Mouse (Mus musculus) megakaryocyte, adult 5-6 weeks (primary cell): ENCODE data around the gene Eif3k. TPM values are rescaled to one million over a fixed set of nuclear protein-coding genes. Genes with fewer than 3 reads are reported as not detected.
A peak's percentile ranks its signal among the peaks of the same experiment; 100 is the strongest.

ENCODE experiments used
- ATAC-seq: 2 replicates; pipeline ENCODE4 v1.8.0; 2016; ENCODE audit warnings: mild to moderate bottlenecking, inconsistent platforms; ENCODE audit not compliant: poor library complexity, severe bottlenecking
- total RNA-seq, 2 experiments: library from RNA; stranded (forward) in 1 of 2; stranded (reverse) in 1 of 2; fragments of 153-499, 151-499 nt in 1 of 2; fragments of 221-1000, 200-1000 nt in 1 of 2; gene quantifications; 2 replicates each; pipeline versions ENCODE4 v1.2.3 to v1.2.4; 2015 to 2017

The Eif3k gene
- total RNA-seq, 2 experiments from 2014 or later: 216 to 340 TPM

DNA sequence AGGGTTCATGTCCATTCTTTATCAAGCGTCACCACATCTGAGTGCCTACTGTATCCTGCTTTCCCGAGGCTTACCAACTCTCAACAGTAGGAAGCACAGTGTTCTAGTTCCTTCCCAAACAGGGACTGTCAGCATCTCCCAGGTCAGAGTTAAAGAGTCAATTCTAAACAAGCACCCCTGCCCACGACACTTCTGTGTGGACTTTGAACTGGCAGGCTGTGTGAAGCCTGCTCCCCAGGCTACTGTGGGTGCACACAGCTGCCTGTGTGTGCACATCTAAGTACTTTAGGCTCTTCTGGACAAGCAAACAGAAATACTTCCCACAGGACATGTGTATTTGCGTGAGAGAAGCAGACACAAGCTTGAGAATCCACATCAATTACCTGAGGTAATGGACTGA, 40.1 kb downstream of the Eif3k start:
- ATAC-seq: no peak

GRCm38 (mm10) chr7:28941129-28941528, 40.5 kb downstream of the Eif3k start:
- ATAC-seq: no peak

DNA sequence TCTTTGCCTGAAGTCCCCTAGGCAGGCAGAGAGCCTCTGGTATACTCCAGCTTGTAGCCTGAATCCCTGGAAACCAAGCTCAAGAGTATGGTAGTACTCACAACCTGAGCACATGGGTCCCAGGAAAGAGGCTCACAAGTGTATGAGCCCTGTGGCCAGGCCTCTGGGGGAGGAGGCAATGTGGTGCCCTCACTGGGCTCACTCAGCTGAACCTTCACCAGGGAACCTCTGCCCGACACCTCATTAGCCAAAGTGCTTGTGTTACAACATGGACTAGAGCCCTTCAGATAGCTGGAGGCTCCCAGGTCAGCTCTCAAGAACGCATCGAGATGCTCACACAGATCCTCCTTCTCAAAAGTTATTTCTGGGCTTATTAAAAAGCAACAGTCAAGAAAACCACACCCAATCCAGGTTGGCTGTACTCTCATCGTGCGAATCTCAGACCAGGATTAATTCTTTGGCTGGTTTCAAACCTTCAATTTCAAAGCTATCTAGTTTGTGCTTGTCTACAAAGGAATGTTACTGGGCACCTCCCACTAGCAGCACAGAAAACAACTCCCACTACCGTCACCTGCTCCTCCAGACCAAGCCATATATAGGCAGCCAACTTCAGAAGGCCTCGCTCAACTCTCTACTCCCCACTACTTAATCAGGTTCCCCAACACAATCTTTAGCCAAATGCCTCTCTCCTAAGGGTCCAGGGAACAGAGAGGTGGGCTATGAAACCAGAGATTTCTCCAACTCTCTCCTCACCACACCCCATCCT, 42.1 kb downstream of the Eif3k start:
- ATAC-seq: no peak

DNA sequence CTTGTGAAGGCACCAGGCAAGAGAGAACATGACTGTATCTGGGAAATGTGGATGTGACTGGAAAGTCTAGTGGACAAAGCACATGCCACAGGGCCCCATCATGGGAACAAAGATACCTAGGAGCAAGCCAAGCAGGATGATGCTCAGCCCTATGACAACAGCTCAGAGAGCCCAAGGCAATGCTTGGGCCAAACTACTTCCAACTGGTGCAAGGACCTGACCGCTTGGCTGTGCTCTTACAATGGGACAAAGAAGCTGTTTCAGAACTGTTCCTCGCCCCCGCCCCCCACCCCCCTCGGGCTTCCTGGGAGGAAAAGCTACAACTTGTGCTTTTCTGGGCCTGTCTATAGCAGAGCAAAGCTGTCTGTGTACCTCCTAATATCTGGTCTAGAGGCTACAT, 43.0 kb downstream of the Eif3k start:
- no peak for ATAC-seq

DNA sequence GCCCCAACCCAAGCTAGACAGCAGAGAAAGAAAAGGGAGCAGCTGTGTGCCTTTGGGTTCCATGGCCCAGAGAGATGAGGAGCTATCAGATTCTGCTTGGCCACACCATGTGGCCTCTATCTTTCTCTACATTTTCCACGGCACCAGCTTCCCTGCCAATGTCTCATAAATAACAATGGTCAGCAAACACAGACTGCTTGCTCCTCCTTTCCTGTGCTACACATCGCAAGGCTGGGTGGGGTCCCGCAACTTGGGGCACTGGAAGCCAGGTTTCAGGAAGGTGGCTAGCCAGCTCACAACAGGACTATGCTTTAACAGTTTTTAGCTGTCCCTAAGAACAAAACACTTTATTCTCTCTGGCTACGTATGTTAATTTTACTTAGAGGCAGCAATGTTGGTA, 44.9 kb downstream of the Eif3k start:
- no peak for ATAC-seq

DNA sequence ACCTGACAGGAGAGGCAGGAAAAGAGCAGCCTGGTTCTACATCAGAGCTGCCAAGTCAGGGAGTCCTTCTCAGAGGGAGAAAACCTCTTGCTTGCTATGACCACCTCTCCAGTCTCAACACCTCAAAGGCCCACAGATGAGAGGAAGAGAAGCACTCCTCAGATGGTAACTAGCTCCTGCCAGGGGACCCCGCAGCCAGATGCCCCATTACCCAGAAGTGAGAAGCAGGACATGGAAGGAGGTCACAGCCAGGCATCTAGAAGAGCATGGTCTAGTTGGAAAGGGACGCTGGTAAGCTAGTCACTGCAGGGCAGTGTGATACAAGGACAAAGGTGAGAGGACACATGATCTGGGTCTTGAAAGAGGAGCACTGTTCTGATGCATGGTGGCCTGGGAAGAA, 47.8 kb downstream of the Eif3k start:
- ATAC-seq: no peak

- ATAC-seq: peak; percentile 84
Observed at GRCm38 (mm10) chr7:28932421-28933041, 49.1 kb downstream of the Eif3k start.

DNA sequence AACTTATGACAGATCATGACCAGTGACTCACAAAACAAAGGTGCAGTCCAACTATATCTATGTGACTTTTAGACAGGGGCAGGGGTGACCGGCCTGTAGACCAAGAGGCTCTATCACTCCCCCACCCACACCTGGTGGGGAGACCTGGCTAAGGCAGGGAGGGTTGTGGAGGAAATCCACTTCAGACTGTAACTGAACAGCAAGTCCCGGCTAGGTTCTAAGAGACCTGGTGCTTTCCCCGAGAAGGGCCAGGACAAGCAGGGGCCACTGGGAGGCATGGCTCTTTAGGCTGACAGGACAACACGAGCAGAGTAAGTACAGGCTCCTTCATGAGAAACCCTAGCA, 50.0 kb downstream of the Eif3k start:
- no peak for ATAC-seq

DNA sequence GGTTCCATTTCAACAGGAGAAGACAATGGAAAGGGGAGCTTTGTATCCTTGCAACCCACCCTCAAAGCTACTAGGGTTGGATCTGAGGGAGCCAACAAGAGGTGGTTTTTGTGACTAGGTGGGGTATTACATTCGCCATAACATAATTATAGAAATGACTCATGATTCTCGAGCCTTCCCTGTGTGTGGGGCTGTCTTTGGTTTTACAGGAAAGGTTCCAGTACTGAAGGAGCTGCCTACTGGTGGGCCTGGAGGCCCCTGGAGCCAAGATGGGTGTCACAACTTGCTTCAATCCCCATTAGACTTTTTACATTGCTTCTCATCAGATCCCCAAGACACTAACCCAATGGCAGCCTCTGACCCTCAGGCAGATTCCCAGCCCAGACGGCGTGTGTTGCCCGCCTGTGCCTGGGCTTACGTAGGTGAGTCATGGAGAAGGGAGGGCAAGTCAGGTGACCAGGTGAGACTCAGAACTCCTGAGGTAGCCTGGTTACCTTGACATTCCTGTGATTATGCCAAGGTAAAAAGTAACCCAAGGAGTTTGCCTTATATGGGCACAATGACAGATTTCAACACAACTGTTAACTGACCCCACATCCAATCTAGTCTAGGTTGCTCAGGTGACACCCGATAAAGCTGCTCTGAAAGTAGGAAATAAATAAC, 50.5 kb downstream of the Eif3k start:
- ATAC-seq: no peak

DNA sequence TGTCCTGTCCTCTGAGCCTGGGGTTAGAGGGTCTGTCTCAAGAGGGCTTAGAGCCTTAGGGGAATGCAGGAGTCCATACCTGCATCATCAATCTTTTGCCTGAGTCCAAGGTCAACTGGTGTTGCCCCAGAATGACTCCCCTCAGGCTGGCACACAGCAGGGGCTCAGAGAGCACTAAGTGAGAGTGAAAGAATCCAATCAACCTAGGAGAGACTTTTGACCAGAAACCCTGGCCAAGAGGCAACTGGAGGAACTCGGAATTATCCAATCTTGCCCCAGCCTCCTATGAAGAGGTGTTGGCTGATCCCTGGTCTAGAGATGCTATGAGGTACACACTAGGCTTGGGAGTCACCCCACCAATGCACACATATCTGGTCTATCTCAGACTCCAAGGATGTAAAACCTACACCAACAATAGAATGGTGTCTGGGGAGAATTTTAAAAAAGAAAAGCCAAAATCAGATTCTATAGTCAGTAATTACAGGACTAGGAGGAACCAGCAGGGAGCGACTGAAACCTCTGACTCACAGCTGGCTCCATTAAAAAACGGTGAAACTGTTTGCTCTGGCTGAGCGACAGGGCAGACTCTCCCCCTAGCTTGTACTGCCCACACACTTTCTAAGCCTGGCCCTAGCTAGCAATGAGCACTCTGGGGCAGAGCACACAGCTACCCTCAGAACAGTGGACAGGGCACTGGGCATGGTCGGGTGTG, 51.2 kb downstream of the Eif3k start:
- ATAC-seq: no peak

GRCm38 (mm10) chr7:28929381-28929780, 52.3 kb downstream of the Eif3k start:
- ATAC-seq: no peak

GRCm38 (mm10) chr7:28926172-28926571, 55.5 kb downstream of the Eif3k start:
- ATAC-seq: no peak

DNA sequence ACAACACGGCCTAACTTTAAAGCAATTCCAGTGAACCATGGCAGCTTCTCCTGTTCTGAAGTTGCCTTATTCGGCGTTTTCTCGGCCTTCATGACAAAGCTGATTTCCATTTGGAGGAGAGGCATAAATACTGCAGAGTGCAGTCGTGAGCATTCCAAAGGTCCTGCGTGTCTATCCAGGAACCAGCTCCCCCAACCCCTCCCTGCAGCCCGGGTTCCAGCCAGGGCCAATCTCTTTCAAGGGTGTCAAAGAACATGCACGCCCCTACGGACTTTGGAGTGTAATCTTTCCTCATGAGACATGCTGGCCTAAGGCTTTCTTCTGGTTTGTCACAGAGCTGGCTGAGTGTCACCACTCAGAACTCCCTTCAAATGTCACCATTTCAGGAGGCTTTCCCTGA, 56.3 kb downstream of the Eif3k start:
- no peak for ATAC-seq

- no peak for ATAC-seq
Observed at GRCm38 (mm10) chr7:28924802-28925201, 56.9 kb downstream of the Eif3k start.

GRCm38 (mm10) chr7:28923865-28924291, 57.8 kb downstream of the Eif3k start:
- ATAC-seq: no peak

DNA sequence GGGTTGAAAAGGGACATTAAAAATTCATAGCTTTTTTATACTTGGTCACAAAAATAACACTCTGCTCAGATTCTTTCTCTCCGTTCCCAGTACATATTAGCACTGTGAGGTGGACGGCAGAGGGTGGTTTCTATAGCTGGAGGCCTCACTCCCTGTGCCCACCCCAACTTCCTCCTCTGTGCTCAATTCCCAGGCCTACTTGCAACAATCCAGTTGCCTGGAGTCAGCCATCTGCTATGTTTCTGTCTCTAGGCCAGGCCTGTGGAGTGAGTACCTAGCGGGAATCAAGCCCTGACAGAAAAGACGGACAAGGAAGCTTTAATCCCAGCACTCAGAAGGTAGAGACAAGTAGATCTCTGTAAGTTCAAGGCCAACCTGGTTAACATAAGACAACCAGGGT, 59.1 kb downstream of the Eif3k start:
- no peak for ATAC-seq

DNA sequence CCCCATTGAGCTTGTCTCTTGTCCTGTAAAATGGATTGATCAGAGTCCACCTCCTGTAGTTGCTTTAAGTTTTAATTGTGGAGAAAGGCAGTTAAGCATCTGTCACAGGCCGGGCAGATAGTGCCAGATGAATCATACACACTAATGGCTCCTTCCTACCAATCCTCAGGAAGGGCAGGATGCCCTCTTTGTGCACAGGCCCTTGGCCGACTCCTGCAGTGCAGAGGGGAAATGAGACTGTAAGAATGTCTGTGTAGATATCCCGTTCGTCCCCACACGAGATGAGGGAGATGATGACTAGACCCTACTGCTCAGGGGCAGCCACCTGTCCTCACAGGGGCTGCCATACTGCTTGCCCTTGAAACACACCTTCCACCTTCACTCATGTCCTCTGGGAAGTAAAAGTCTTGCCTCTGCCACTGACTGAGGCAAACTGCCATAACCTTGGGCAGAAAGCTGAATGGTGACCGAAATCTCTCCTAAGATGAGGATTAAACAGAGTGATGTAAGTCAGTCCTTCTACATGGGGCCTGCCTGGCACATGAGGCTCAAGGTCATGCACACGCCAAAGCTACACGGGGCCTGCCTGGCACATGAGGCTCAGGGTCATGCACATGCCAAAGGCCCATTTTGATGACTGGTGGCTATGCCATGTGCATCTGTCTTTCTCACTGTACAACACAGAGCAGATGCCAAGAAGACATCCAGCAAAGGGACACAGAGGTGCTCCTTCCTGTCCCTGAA, 59.8 kb downstream of the Eif3k start:
- ATAC-seq: no peak
